ENCODE assay signal across 29 mouse cellular contexts in the genomic region with DNA sequence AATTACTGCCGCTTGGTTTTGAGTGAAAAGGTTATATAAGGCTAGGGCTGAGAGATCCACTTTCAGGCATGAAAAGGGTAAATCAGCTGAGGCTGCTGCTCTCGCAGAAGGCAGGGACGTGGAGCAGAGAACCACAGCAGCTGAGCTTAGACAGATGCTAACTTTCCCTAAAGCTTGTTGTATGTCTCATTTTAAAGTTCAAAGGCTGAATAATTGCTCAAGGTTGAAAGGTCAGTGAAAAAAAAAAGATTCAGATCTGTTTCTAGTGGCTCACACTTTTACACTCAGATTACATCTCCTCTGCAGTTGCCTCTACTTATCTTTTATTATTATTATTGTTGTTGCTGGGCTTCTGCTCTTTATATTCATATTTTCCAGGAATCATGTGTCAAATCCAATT. TPM values are rescaled to one million over a fixed set of nuclear protein-coding genes. Genes with fewer than 3 reads are reported as not detected.
DNase-seq lines count a peak whose midpoint lies in the region; ATAC-seq and TF ChIP-seq lines count a peak whose summit lies in the region.
"Had no signal": no experiment of that assay in that cellular context is flagged by ENCODE, and none has a peak within 500 bp of the region (broad histone marks: within the 10 kb centered on the region; RNA-seq: fewer than 3 reads in every experiment).

No protein-coding gene starts in this region.

- peaks cover 11% of the 10 kb centered on the region for H3K4me1 ChIP-seq in limb, embryonic 12.5 days (replicated peaks)
- peaks cover 35% of the 10 kb centered on the region for H3K4me1 ChIP-seq in limb, embryonic 10.5 days
- H3K4me1 ChIP-seq in limb, embryonic 14.5 days (ENCODE audit: control insufficient read depth, insufficient read depth, low read length) = 0 out of 2 replicates have a peak, but pooled peaks cover 6% of the 10 kb centered on the region
- H3K4me1 ChIP-seq: neural tube, embryonic 12.5 days had no signal

- no peak overlapping the region for H3K9ac ChIP-seq in limb, embryonic 12.5 days (replicated peaks)
- no peak overlapping the region for H3K9ac ChIP-seq in limb, embryonic 14.5 days (ENCODE audit: low read depth, low read length, severe bottlenecking)
- H3K9ac ChIP-seq: intestine, embryonic 15.5 days; lung, embryonic 15.5 days; midbrain, embryonic 12.5 days; neural tube, embryonic 12.5 days had no signal

- no peak overlapping the region for H3K4me3 ChIP-seq in limb, embryonic 12.5 days (replicated peaks)
- no peak overlapping the region for H3K4me3 ChIP-seq in limb, embryonic 10.5 days
- no peak overlapping the region for H3K4me3 ChIP-seq in limb, embryonic 14.5 days (replicated peaks; ENCODE audit: low read length)
- H3K4me3 ChIP-seq: heart, adult 2 months; intestine, embryonic 15.5 days; left cerebral cortex, adult 2 months; lung, embryonic 15.5 days; midbrain, embryonic 12.5 days; myocyte; neural tube, embryonic 12.5 days had no signal

- DNase-seq in limb, embryonic 10.5 days (ENCODE audit: low spot score) = no peak
- peak; percentile 27 for DNase-seq in Muller cell, postnatal 12 days (ENCODE audit: inconsistent ontology term)
- peak; percentile 29 for DNase-seq in embryo, embryonic 11 days
- DNase-seq in limb, embryonic 14.5 days (ENCODE audit: low spot score) = no peak
- DNase-seq in heart, postnatal 14 days = no peak
- no peak for DNase-seq in right cerebral cortex, postnatal 4 days
- DNase-seq: adrenal gland, postnatal 14 days; cerebellum, adult 2 months; cerebellum, postnatal 14 days; heart, adult 2 months; kidney, adult 9 months; kidney, postnatal 14 days; liver; right cerebral cortex, adult 18-20 months; thymus, postnatal 4 days had no signal

- no peaks in the 10 kb centered on the region for H3K9me3 ChIP-seq in limb, embryonic 12.5 days
- no peaks in the 10 kb centered on the region for H3K9me3 ChIP-seq in limb, embryonic 10.5 days (replicated peaks)
- no peaks in the 10 kb centered on the region for H3K9me3 ChIP-seq in limb, embryonic 14.5 days (ENCODE audit: control insufficient read depth, low read length)
- H3K9me3 ChIP-seq: G1E; intestine, embryonic 15.5 days; lung, embryonic 15.5 days; midbrain, embryonic 12.5 days; neural tube, embryonic 12.5 days had no signal

- H3K4me2 ChIP-seq in limb, embryonic 12.5 days = no peak overlapping the region
- no peak overlapping the region for H3K4me2 ChIP-seq in limb, embryonic 14.5 days (replicated peaks; ENCODE audit: low read depth, low read length, severe bottlenecking)
- H3K4me2 ChIP-seq: intestine, embryonic 15.5 days; lung, embryonic 15.5 days; midbrain, embryonic 12.5 days; neural tube, embryonic 12.5 days had no signal

- WGBS in limb, embryonic 12.5 days = 13% methylated on average over 3 of the region's 3 CpGs
- WGBS in limb, embryonic 10.5 days = 17% methylated on average over 3 of the region's 3 CpGs
- 26% methylated on average over 3 of the region's 3 CpGs for WGBS in limb, embryonic 14.5 days

- no peak for ATAC-seq in limb, embryonic 12.5 days (ENCODE audit: insufficient number of reproducible peaks, insufficient read depth, low FRiP score, low TSS enrichment, low read depth)
- peak; percentile 48; the same call in 1 of the 2 replicates for ATAC-seq in limb, embryonic 14.5 days (ENCODE audit: low FRiP score, low read depth)
- no peak for ATAC-seq in erythroblast, adult 5-6 weeks (replicated peaks; ENCODE audit: low FRiP score, poor library complexity, severe bottlenecking)
- ATAC-seq: forebrain, embryonic 14.5 days; hindbrain, embryonic 16.5 days; intestine, embryonic 15.5 days; Patski had no signal

- no peaks in the 10 kb centered on the region for H3K36me3 ChIP-seq in limb, embryonic 12.5 days
- H3K36me3 ChIP-seq in limb, embryonic 10.5 days = no peaks in the 10 kb centered on the region
- H3K36me3 ChIP-seq in limb, embryonic 14.5 days (ENCODE audit: control insufficient read depth, insufficient read depth, low read length) = no peaks in the 10 kb centered on the region
- H3K36me3 ChIP-seq: G1E; intestine, embryonic 15.5 days; lung, embryonic 15.5 days; midbrain, embryonic 12.5 days; neural tube, embryonic 12.5 days had no signal

- H3K27ac ChIP-seq in limb, embryonic 12.5 days = peak overlapping the region; percentile 19; the same call in 1 of the 2 replicates
- H3K27ac ChIP-seq in limb, embryonic 10.5 days = no peak overlapping the region
- no peak overlapping the region for H3K27ac ChIP-seq in limb, embryonic 14.5 days (replicated peaks; ENCODE audit: low read depth, low read length)
- H3K27ac ChIP-seq: heart, adult 2 months; intestine, embryonic 15.5 days; left cerebral cortex, adult 2 months; lung, embryonic 15.5 days; midbrain, embryonic 12.5 days; neural tube, embryonic 12.5 days; stomach, postnatal 0 days had no signal

- intact Hi-C loops in heart, postnatal 14 days (cut with DNase I) = no loop called here

- no peaks in the 10 kb centered on the region for H3K27me3 ChIP-seq in limb, embryonic 12.5 days
- no peaks in the 10 kb centered on the region for H3K27me3 ChIP-seq in limb, embryonic 10.5 days (ENCODE audit: low read depth, poor library complexity, severe bottlenecking)
- H3K27me3 ChIP-seq in limb, embryonic 14.5 days (ENCODE audit: control insufficient read depth, insufficient read depth, low read length) = no peaks in the 10 kb centered on the region
- H3K27me3 ChIP-seq: intestine, embryonic 15.5 days; lung, embryonic 15.5 days; neural tube, embryonic 12.5 days; Patski had no signal

- no peak for TF ChIP-seq POLR2A in limb, embryonic 14.5 days (IDR thresholded peaks at IDR 0.05; ENCODE audit: borderline replicate concordance, extremely low read depth, insufficient read depth, insufficient read length)

RNA-seq across cellular contexts. Expression of gene Lamb3, which starts 18.0 kb away (rescaled TPM):
- polyA plus RNA-seq in limb, embryonic 12.5 days (2016; fragmentation: Nextera tagmentation; extraction: Ambion mirVana) = 2.0 and 2.2 TPM in 2 replicates
- 0.40 and 0.81 TPM in 2 replicates for polyA plus RNA-seq in limb, embryonic 10.5 days (2016; fragmentation: Nextera tagmentation; extraction: Ambion mirVana)
- 3.6 and 4.0 TPM in 2 replicates for polyA plus RNA-seq in limb, embryonic 14.5 days (2012; rRNA removed)
- 3.5 and 4.6 TPM in 2 replicates for polyA plus RNA-seq in limb, embryonic 14.5 days (2014; fragmentation: Nextera tagmentation; extraction: Ambion mirVana)
- total RNA-seq in heart, postnatal 14 days (2021) = 10 to 100 TPM in 1 of 2 experiments, 1 to 10 TPM in 1; 7.9 to 12.6 TPM
- total RNA-seq in erythroblast, adult 5-6 weeks (2015; ENCODE audit: low replicate concordance) = 0.58 and 11.1 TPM in 2 replicates
- total RNA-seq in erythroblast, adult 5-6 weeks (2017; ENCODE audit: low replicate concordance) = 1.8 and 4.1 TPM in 2 replicates

RNA-seq across cellular contexts. Expression of gene Traf3ip3, which starts 24.0 kb away (rescaled TPM):
- 4.3 and 4.5 TPM in 2 replicates for polyA plus RNA-seq in limb, embryonic 12.5 days (2016; fragmentation: Nextera tagmentation; extraction: Ambion mirVana)
- polyA plus RNA-seq in limb, embryonic 10.5 days (2016; fragmentation: Nextera tagmentation; extraction: Ambion mirVana) = 1.0 and 1.5 TPM in 2 replicates
- 9.7 and 18.8 TPM in 2 replicates for polyA plus RNA-seq in limb, embryonic 14.5 days (2012; rRNA removed)
- 17.6 and 22.6 TPM in 2 replicates for polyA plus RNA-seq in limb, embryonic 14.5 days (2014; fragmentation: Nextera tagmentation; extraction: Ambion mirVana)
- total RNA-seq in heart, postnatal 14 days (2021) = 1 to 10 TPM in 1 of 2 experiments, under 1 TPM in 1; 0.84 to 6.1 TPM
- total RNA-seq in erythroblast, adult 5-6 weeks (2015; ENCODE audit: low replicate concordance) = 11.9 and 23.1 TPM in 2 replicates
- 18.1 and 40.7 TPM in 2 replicates for total RNA-seq in erythroblast, adult 5-6 weeks (2017; ENCODE audit: low replicate concordance)
- polyA plus RNA-seq: Patski had no signal

RNA-seq across cellular contexts. Expression of gene Hsd11b1, which starts 38.3 kb away (rescaled TPM):
- 0.28 and 0.61 TPM in 2 replicates for polyA plus RNA-seq in limb, embryonic 12.5 days (2016; fragmentation: Nextera tagmentation; extraction: Ambion mirVana)
- polyA plus RNA-seq in limb, embryonic 10.5 days (2016; fragmentation: Nextera tagmentation; extraction: Ambion mirVana) = not detected in 2 replicates
- polyA plus RNA-seq in limb, embryonic 14.5 days (2012; rRNA removed) = 1.2 and 1.6 TPM in 2 replicates
- polyA plus RNA-seq in limb, embryonic 14.5 days (2014; fragmentation: Nextera tagmentation; extraction: Ambion mirVana) = 1.2 and 1.6 TPM in 2 replicates
- 1 to 10 TPM; 2.2 to 2.4 TPM for total RNA-seq in heart, postnatal 14 days (2021)
- 55.6 and 58.0 TPM in 2 replicates for total RNA-seq in erythroblast, adult 5-6 weeks (2015; ENCODE audit: low replicate concordance)
- 11.5 and 18.0 TPM in 2 replicates for total RNA-seq in erythroblast, adult 5-6 weeks (2017; ENCODE audit: low replicate concordance)
- polyA plus RNA-seq: G1E; hindbrain, embryonic 11.5 days; midbrain, embryonic 12.5 days; neural tube, embryonic 12.5 days had no signal

RNA-seq across cellular contexts. Expression of gene G0s2, which starts 47.5 kb away (rescaled TPM):
- polyA plus RNA-seq in limb, embryonic 12.5 days (2016; fragmentation: Nextera tagmentation; extraction: Ambion mirVana) = 10.4 and 12.8 TPM in 2 replicates
- polyA plus RNA-seq in limb, embryonic 10.5 days (2016; fragmentation: Nextera tagmentation; extraction: Ambion mirVana) = 4.6 and 6.3 TPM in 2 replicates
- polyA plus RNA-seq in limb, embryonic 14.5 days (2012; rRNA removed) = 36.9 and 44.7 TPM in 2 replicates
- 27.0 and 31.7 TPM in 2 replicates for polyA plus RNA-seq in limb, embryonic 14.5 days (2014; fragmentation: Nextera tagmentation; extraction: Ambion mirVana)
- 10 to 100 TPM; 43.4 to 57.3 TPM for total RNA-seq in heart, postnatal 14 days (2021)
- total RNA-seq in erythroblast, adult 5-6 weeks (2015; ENCODE audit: low replicate concordance) = 13.3 and 13.4 TPM in 2 replicates
- total RNA-seq in erythroblast, adult 5-6 weeks (2017; ENCODE audit: low replicate concordance) = 15.5 and 16.6 TPM in 2 replicates
- total RNA-seq: G1E had no signal
- polyA plus RNA-seq: G1E, Patski had no signal

RNA-seq across cellular contexts. Expression of gene A130010J15Rik, which starts 57.7 kb away (rescaled TPM):
- polyA plus RNA-seq in limb, embryonic 12.5 days (2016; fragmentation: Nextera tagmentation; extraction: Ambion mirVana) = 14.9 and 16.3 TPM in 2 replicates
- 16.7 and 18.4 TPM in 2 replicates for polyA plus RNA-seq in limb, embryonic 10.5 days (2016; fragmentation: Nextera tagmentation; extraction: Ambion mirVana)
- 7.8 and 9.6 TPM in 2 replicates for polyA plus RNA-seq in limb, embryonic 14.5 days (2012; rRNA removed)
- polyA plus RNA-seq in limb, embryonic 14.5 days (2014; fragmentation: Nextera tagmentation; extraction: Ambion mirVana) = 15.1 and 15.4 TPM in 2 replicates
- total RNA-seq in heart, postnatal 14 days (2021) = 1 to 10 TPM; 2.9 to 4.7 TPM
- total RNA-seq in erythroblast, adult 5-6 weeks (2015; ENCODE audit: low replicate concordance) = 2.9 and 5.0 TPM in 2 replicates
- total RNA-seq in erythroblast, adult 5-6 weeks (2017; ENCODE audit: low replicate concordance) = 1.3 and 1.4 TPM in 2 replicates

Comparison
In these comparisons a context has a peak if more than half of its experiments do, and no peak if none do; other contexts are left out.
1. DNase-seq: peak in Muller cell, postnatal 12 days (single experiment) and embryo, embryonic 11 days (single experiment); none in limb, embryonic 10.5 days (single experiment), limb, embryonic 14.5 days (single experiment), heart, postnatal 14 days (0 of 2) and right cerebral cortex, postnatal 4 days (single experiment).